Mouse (Mus musculus) liver, adult 2 months (tissue): Measurements from ENCODE around the gene Ccer1. TPM values are rescaled to one million over a fixed set of nuclear protein-coding genes. Genes with fewer than 3 reads are reported as not detected.
"Not testable (repeated sequence)": the region's sequence is repeated elsewhere in the genome, so short reads cannot be mapped to it uniquely, and the experiment has no call there.

Experiments
- DNase-seq: peaks from one replicate; pipeline ENCODE4 v3.0.0-alpha.2; 2011; ENCODE audit warnings: low read depth, low spot score; ENCODE audit errors: extremely low read depth
- H3K27ac ChIP-seq: fragments of 200-500 bp; replicated peaks from 2 replicates; pipeline ENCODE4 v1.5.1; 2012; ENCODE audit warnings: low read depth, mild to moderate bottlenecking, control low read depth, inconsistent platforms, low read length; ENCODE audit not compliant: insufficient read depth
- H3K27me3 ChIP-seq: fragments of 200-500 bp; 2 replicates; pipeline ENCODE4 v1.6.1; 2012; ENCODE audit warnings: mild to moderate bottlenecking, moderate library complexity, low read length, inconsistent platforms; ENCODE audit not compliant: control insufficient read depth, insufficient read depth
- H3K36me3 ChIP-seq: fragments of 200-500 bp; 2 replicates; pipeline ENCODE4 v1.6.1; 2012; ENCODE audit warnings: low read length, inconsistent platforms; ENCODE audit not compliant: control insufficient read depth, insufficient read depth
- H3K4me1 ChIP-seq: fragments of 200-500 bp; 2 replicates; pipeline ENCODE4 v1.6.1; 2011; ENCODE audit warnings: low read length; ENCODE audit not compliant: control insufficient read depth, insufficient read depth
- H3K4me3 ChIP-seq: fragments of 200-500 bp; 2 replicates; pipeline ENCODE4 v1.5.1; 2011; ENCODE audit warnings: low read depth, mild to moderate bottlenecking, control low read depth, low read length, moderate library complexity; ENCODE audit not compliant: insufficient read depth
- H3K79me2 ChIP-seq: fragments of 200-500 bp; 2 replicates; pipeline ENCODE4 v1.6.1; 2012; ENCODE audit warnings: inconsistent platforms, mild to moderate bottlenecking, low read length, moderate library complexity; ENCODE audit not compliant: control insufficient read depth, insufficient read depth
- H3K9ac ChIP-seq: fragments of 200-500 bp; 2 replicates; pipeline ENCODE4 v1.6.1; 2012; ENCODE audit warnings: low read depth, mild to moderate bottlenecking, control low read depth, inconsistent platforms, low read length
- CTCF ChIP-seq: fragments of 200-500 bp; IDR thresholded peaks from 2 replicates; pipeline ENCODE4 v1.5.1; 2011; ENCODE audit warnings: low read depth, low read length, control low read depth
- POLR2A ChIP-seq: fragments of 200-500 bp; IDR thresholded peaks from 2 replicates; pipeline ENCODE4 v1.6.1; 2011; ENCODE audit warnings: low read length, control low read depth; ENCODE audit not compliant: insufficient read depth; ENCODE audit errors: extremely low read depth
- WGBS: fragments of 180-500 bp; shearing (Covaris S2); methylation state at CpG from one replicate; pipeline ENCODE4 v1.1.7; 2018; 5-methylcytosine and 5-hydroxymethylcytosine counted together
- polyA plus RNA-seq: library from polyadenylated mRNA; depleted of rRNA; stranded (reverse); fragments of >200 nt; gene quantifications from 2 replicates; pipeline ENCODE4 v1.2.3, GENCODE M21; 2012; rRNA removed
- total RNA-seq: library from RNA; depleted of rRNA; stranded (reverse); fragments of >200 nt; gene quantifications from 2 replicates; pipeline ENCODE4 v1.2.3, GENCODE M21; 2014; rRNA removed

The Ccer1 gene
- total and polyA plus RNA-seq, 2 experiments: not detected

GRCm38 (mm10) chr10:97720625-97721024, 27.8 kb downstream of the Ccer1 start:
- Histone ChIP-seq H3K36me3 (no peaks in the 10 kb centered on the region), H3K27ac (no peak overlapping the region), H3K4me3 (no peak overlapping the region), H3K4me1 (no peaks in the 10 kb centered on the region), H3K9ac (no peak overlapping the region), H3K79me2 (no peaks in the 10 kb centered on the region), H3K27me3 (no peaks in the 10 kb centered on the region)
- 86% methylated on average over 1 of the region's 1 CpGs for WGBS
- DNase-seq: no peak
- no peak for TF ChIP-seq POLR2A
- no peak for TF ChIP-seq CTCF

GRCm38 (mm10) chr10:97722709-97723108, 29.9 kb downstream of the Ccer1 start:
- 93% methylated on average over 9 of the region's 9 CpGs for WGBS
- no peaks in the 10 kb centered on the region for H3K79me2 ChIP-seq

GRCm38 (mm10) chr10:97725929-97726328, 33.1 kb downstream of the Ccer1 start:
- Histone ChIP-seq H3K27me3 (no peaks in the 10 kb centered on the region), H3K4me3 (no peak overlapping the region), H3K9ac (no peak overlapping the region), H3K36me3 (no peaks in the 10 kb centered on the region), H3K27ac (no peak overlapping the region), H3K4me1 (no peaks in the 10 kb centered on the region), H3K79me2 (no peaks in the 10 kb centered on the region)
- WGBS: 35% methylated on average over 1 of the region's 1 CpGs
- DNase-seq: no peak
- TF ChIP-seq CTCF (no peak), POLR2A (no peak)

More at GRCm38 (mm10) chr10:97722709-97723108, 29.9 kb downstream of the Ccer1 start:
- Histone ChIP-seq H3K27me3 (no peaks in the 10 kb centered on the region), H3K4me3 (no peak overlapping the region), H3K9ac (no peak overlapping the region), H3K4me1 (no peaks in the 10 kb centered on the region), H3K36me3 (no peaks in the 10 kb centered on the region), H3K27ac (no peak overlapping the region)
- DNase-seq: no peak
- TF ChIP-seq POLR2A (no peak), CTCF (no peak)

- H3K4me3 ChIP-seq, H3K27ac ChIP-seq, H3K27me3 ChIP-seq: not testable (repeated sequence)
Measured at GRCm38 (mm10) chr10:97726655-97727054, 33.8 kb downstream of the Ccer1 start, which contains the start of gene C030005K15Rik. Gene C030005K15Rik, minus strand, starts transcription at chr10:97726755.

More at GRCm38 (mm10) chr10:97726655-97727054, 33.8 kb downstream of the Ccer1 start, which contains the start of gene C030005K15Rik:
- not testable (repeated sequence) for DNase-seq, H3K36me3 ChIP-seq, H3K79me2 ChIP-seq, H3K9ac ChIP-seq, H3K4me1 ChIP-seq

Other genes starting within 250 kb of the Ccer1 start
- 182 and 187 TPM in 2 replicates for gene Dcn, start 213.4 kb upstream of the Ccer1 start, total RNA-seq
- gene Dcn, start 213.4 kb upstream of the Ccer1 start, polyA plus RNA-seq: 78.1 and 90.9 TPM in 2 replicates
- 8.1 and 10.2 TPM in 2 replicates for gene Lum, start 127.9 kb upstream of the Ccer1 start, total RNA-seq
- gene Lum, start 127.9 kb upstream of the Ccer1 start, polyA plus RNA-seq: 2.4 and 3.4 TPM in 2 replicates
- not detected in 2 replicates for gene Kera, start 86.2 kb upstream of the Ccer1 start, total RNA-seq
- gene Kera, start 86.2 kb upstream of the Ccer1 start, polyA plus RNA-seq: not detected in 2 replicates
- gene Epyc, start 49.0 kb upstream of the Ccer1 start, total RNA-seq: 0.09 TPM in 1 of 2 replicates, not detected in the other
- not detected in 2 replicates for gene Epyc, start 49.0 kb upstream of the Ccer1 start, polyA plus RNA-seq
- not detected in 2 replicates for gene C030005K15Rik, start 33.7 kb downstream of the Ccer1 start, total RNA-seq
- gene C030005K15Rik, start 33.7 kb downstream of the Ccer1 start, polyA plus RNA-seq: not detected in 2 replicates